Mouse (Mus musculus) heart, embryonic 11.5 days (tissue): ENCODE measurements around the gene B3galt5. TPM values are rescaled to one million over a fixed set of nuclear protein-coding genes. Genes with fewer than 3 reads are reported as not detected.

ENCODE experiments used
- ATAC-seq: fragments of 200-750 bp; cut with Nextera tagmentation; replicated peaks from 2 replicates; pipeline ENCODE4 v1.8.0; 2017; ENCODE audit warnings: moderate library complexity; ENCODE audit not compliant: insufficient number of reproducible peaks, low FRiP score, low TSS enrichment
- H3K27ac ChIP-seq: fragments of 300-500 bp; sonication (generic); 2 replicates; pipeline ENCODE4 v1.5.1; 2014; ENCODE audit warnings: mild to moderate bottlenecking, low read depth, low read length
- H3K27me3 ChIP-seq: fragments of 300-500 bp; sonication (generic); 2 replicates; pipeline ENCODE4 v1.6.1; 2014; ENCODE audit warnings: mild to moderate bottlenecking, low read length, mixed read lengths; ENCODE audit not compliant: control insufficient read depth, insufficient read depth
- H3K36me3 ChIP-seq: fragments of 300-500 bp; sonication (generic); 2 replicates; pipeline ENCODE4 v1.6.1; 2014; ENCODE audit warnings: mild to moderate bottlenecking, low read length, moderate library complexity, mixed read lengths; ENCODE audit not compliant: control insufficient read depth, insufficient read depth
- H3K4me1 ChIP-seq: fragments of 300-500 bp; sonication (generic); 2 replicates; pipeline ENCODE4 v1.6.1; 2014; ENCODE audit warnings: low read length; ENCODE audit not compliant: control insufficient read depth, insufficient read depth
- H3K4me2 ChIP-seq: fragments of 300-500 bp; sonication (generic); 2 replicates; pipeline ENCODE4 v1.6.1; 2014; ENCODE audit warnings: mild to moderate bottlenecking, moderate library complexity
- H3K4me3 ChIP-seq: fragments of 300-500 bp; sonication (generic); 2 replicates; pipeline ENCODE4 v1.5.1; 2014; ENCODE audit warnings: low read depth, low read length
- H3K9ac ChIP-seq: fragments of 300-500 bp; sonication (generic); 2 replicates; pipeline ENCODE4 v1.6.1; 2014; ENCODE audit warnings: mild to moderate bottlenecking, low read depth, low read length, moderate library complexity
- H3K9me3 ChIP-seq: fragments of 300-500 bp; sonication (generic); replicated peaks from 2 replicates; pipeline ENCODE4 v1.6.1; 2016; ENCODE audit warnings: low read length; ENCODE audit not compliant: control insufficient read depth
- WGBS: fragments of 180-500 bp; shearing (Covaris S2); extraction: QIAGEN DNeasy Blood & Tissue Kit; methylation state at CpG from one replicate; pipeline ENCODE4 v1.1.7; 2014; ENCODE audit not compliant: insufficient replicate concordance; 5-methylcytosine and 5-hydroxymethylcytosine counted together
- polyA plus RNA-seq: library from polyadenylated mRNA; unstranded; fragments of >200 nt; fragmentation: Nextera tagmentation; extraction: Ambion mirVana; gene quantifications from 2 replicates; pipeline ENCODE4 v1.2.1, GENCODE M21; 2014

The B3galt5 gene
- polyA plus RNA-seq, 1 experiment from 2014 or later: 0.03 TPM

GRCm38 (mm10) chr16:96361305-96362124 lies 125.9 kb downstream of the B3galt5 start:
- Histone ChIP-seq H3K36me3 (no peaks in the 10 kb centered on the region), H3K4me1 (peaks cover 4% of the 10 kb centered on the region; the same call in 1 of the 2 replicates), H3K4me2 (no peak overlapping the region), H3K27me3 (0 out of 2 replicates have a peak, but pooled peaks cover 3% of the 10 kb centered on the region), H3K9ac (no peak overlapping the region), H3K4me3 (no peak overlapping the region), H3K9me3 (no peaks in the 10 kb centered on the region), H3K27ac (no peak overlapping the region)
- ATAC-seq: no peak
- 64% methylated on average over 22 of the region's 22 CpGs for WGBS

DNA sequence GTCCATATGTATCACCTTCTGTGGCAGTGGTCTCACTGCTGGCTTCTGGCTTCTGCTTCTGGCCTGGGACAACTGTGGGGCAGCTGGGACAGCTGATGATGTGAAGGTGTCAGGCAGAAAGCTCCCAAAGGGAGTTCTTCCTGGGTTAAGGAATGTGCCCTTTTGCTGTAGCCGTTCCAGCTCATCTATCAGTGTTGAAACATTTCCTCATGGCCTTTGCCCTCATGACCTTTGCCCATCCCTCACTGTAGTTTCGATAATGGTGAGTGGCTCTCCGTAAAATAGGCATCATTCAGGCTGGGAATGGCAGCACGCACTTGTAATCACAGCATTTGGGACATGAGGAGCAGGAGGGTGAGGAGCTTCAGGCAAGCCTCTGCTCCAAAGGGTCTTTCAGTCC lies 127.3 kb downstream of the B3galt5 start:
- H3K9me3 ChIP-seq: no peaks in the 10 kb centered on the region
- H3K4me1 ChIP-seq: peaks cover 4% of the 10 kb centered on the region; the same call in 1 of the 2 replicates
- no peak overlapping the region for H3K27ac ChIP-seq
- WGBS: 33% methylated on average over 4 of the region's 4 CpGs
- H3K4me3 ChIP-seq: no peak overlapping the region
- no peak for ATAC-seq
- H3K36me3 ChIP-seq: no peaks in the 10 kb centered on the region
- 0 out of 2 replicates have a peak, but pooled peaks cover 3% of the 10 kb centered on the region for H3K27me3 ChIP-seq
- H3K9ac ChIP-seq: no peak overlapping the region
- no peak overlapping the region for H3K4me2 ChIP-seq

DNA sequence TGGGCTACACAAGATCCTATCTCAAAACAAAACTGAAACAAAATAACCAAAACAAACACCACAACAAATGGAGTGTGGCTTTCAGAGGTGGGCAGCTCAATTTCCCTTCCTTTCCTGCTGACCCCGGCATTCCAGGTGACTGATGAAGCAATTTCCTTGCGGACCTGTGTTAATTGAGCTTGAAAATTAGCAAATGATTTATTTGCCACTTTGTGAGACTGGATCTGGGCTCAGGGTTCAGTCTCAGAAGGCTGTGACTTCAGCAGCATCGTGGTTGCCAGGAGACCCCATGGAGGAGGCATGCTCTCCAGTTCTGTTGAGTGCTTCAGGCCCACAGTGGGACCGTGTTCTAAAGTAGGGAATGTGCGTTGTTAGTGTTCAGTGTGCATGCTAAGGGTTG lies 127.7 kb downstream of the B3galt5 start:
- H3K4me2 ChIP-seq: no peak overlapping the region
- 0 out of 2 replicates have a peak, but pooled peaks cover 3% of the 10 kb centered on the region for H3K27me3 ChIP-seq
- no peak overlapping the region for H3K4me3 ChIP-seq
- no peak overlapping the region for H3K9ac ChIP-seq
- no peak overlapping the region for H3K27ac ChIP-seq
- H3K4me1 ChIP-seq: peaks cover 4% of the 10 kb centered on the region; the same call in 1 of the 2 replicates
- no peak for ATAC-seq
- H3K9me3 ChIP-seq: no peaks in the 10 kb centered on the region
- H3K36me3 ChIP-seq: no peaks in the 10 kb centered on the region
- WGBS: 75% methylated on average over 5 of the region's 5 CpGs

- Histone ChIP-seq H3K4me1 (peaks cover 4% of the 10 kb centered on the region; the same call in 1 of the 2 replicates), H3K9ac (no peak overlapping the region), H3K36me3 (no peaks in the 10 kb centered on the region), H3K4me2 (no peak overlapping the region), H3K27ac (no peak overlapping the region), H3K27me3 (0 out of 2 replicates have a peak, but pooled peaks cover 3% of the 10 kb centered on the region), H3K9me3 (no peaks in the 10 kb centered on the region), H3K4me3 (no peak overlapping the region)
- ATAC-seq: no peak
- WGBS: 84% methylated on average over 11 of the region's 11 CpGs
Observed at GRCm38 (mm10) chr16:96364870-96365269, 129.3 kb downstream of the B3galt5 start.

Other genes with a start within 250 kb of the B3galt5 start
- gene Psmg1, start 244.8 kb upstream of the B3galt5 start, polyA plus RNA-seq: 76.5 and 83.1 TPM in 2 replicates
- gene Brwd1, start 153.3 kb upstream of the B3galt5 start, polyA plus RNA-seq: 93.8 and 97.7 TPM in 2 replicates
- 543 and 564 TPM in 2 replicates for gene Hmgn1, start 108.1 kb upstream of the B3galt5 start, polyA plus RNA-seq
- gene Wrb, start 90.4 kb upstream of the B3galt5 start, polyA plus RNA-seq: 84.1 and 96.5 TPM in 2 replicates
- 1.5 and 1.6 TPM in 2 replicates for gene Lca5l, start 43.5 kb upstream of the B3galt5 start, polyA plus RNA-seq
- 664 and 687 TPM in 2 replicates for gene Sh3bgr, start 35.4 kb upstream of the B3galt5 start, polyA plus RNA-seq
- gene Itgb2l, start 207.8 kb downstream of the B3galt5 start, polyA plus RNA-seq: 0.17 TPM in 1 of 2 replicates, not detected in the other
- 3.1 and 4.0 TPM in 2 replicates for gene Pcp4, start 231.8 kb downstream of the B3galt5 start, polyA plus RNA-seq